Mouse (Mus musculus) C2C12 (cell line): ENCODE measurements around the gene Snx27. TPM values are rescaled to one million over a fixed set of nuclear protein-coding genes. Genes with fewer than 3 reads are reported as not detected.

Source experiments
- H3K27me3 ChIP-seq: one replicate; pipeline ENCODE4 v1.6.1; 2011; ENCODE audit not compliant: control insufficient read depth, insufficient read depth, insufficient read length
- H3K36me3 ChIP-seq: one replicate; pipeline ENCODE4 v1.6.1; 2011; ENCODE audit not compliant: control insufficient read depth, insufficient read depth
- H3K4me3 ChIP-seq: one replicate; pipeline ENCODE4 v1.5.1; 2011; ENCODE audit warnings: mild to moderate bottlenecking, control low read depth; ENCODE audit not compliant: poor library complexity, insufficient read depth, severe bottlenecking
- H3K79me2 ChIP-seq: one replicate; pipeline ENCODE4 v1.6.1; 2011; ENCODE audit not compliant: control insufficient read depth, insufficient read depth
- H3K79me3 ChIP-seq: one replicate; pipeline ENCODE4 v1.6.1; 2011; ENCODE audit warnings: low read depth, control low read depth
- H3ac ChIP-seq: one replicate; pipeline ENCODE3; 2011; ENCODE audit warnings: low read depth; ENCODE audit not compliant: control insufficient read depth, insufficient read length
- CEBPB ChIP-seq: IDR thresholded peaks from one replicate; pipeline ENCODE4 v1.6.1; 2011; ENCODE audit warnings: low read depth, mild to moderate bottlenecking, control low read depth, moderate library complexity
- CTCF ChIP-seq: IDR thresholded peaks from one replicate; pipeline ENCODE4 v1.5.1; 2011; ENCODE audit not compliant: control insufficient read depth, insufficient read depth, insufficient read length
- FOSL1 ChIP-seq: IDR thresholded peaks from one replicate; pipeline ENCODE4 v1.8.0; 2011; ENCODE audit warnings: mild to moderate bottlenecking, low read length; ENCODE audit not compliant: poor library complexity, insufficient read depth, severe bottlenecking
- MAX ChIP-seq: IDR thresholded peaks from one replicate; pipeline ENCODE4 v1.6.1; 2011; ENCODE audit warnings: mild to moderate bottlenecking, control low read depth
- MYOD1 ChIP-seq: IDR thresholded peaks from one replicate; pipeline ENCODE4 v1.6.1; 2011; ENCODE audit warnings: low read depth; ENCODE audit not compliant: control insufficient read depth, insufficient read length
- MYOG ChIP-seq: IDR thresholded peaks from one replicate; pipeline ENCODE4 v1.6.1; 2011; ENCODE audit not compliant: control insufficient read depth, insufficient read length; ENCODE audit errors: extremely low read depth
- USF1 ChIP-seq: IDR thresholded peaks from one replicate; pipeline ENCODE4 v1.6.1; 2011; ENCODE audit warnings: low read depth, mild to moderate bottlenecking, control low read depth, moderate library complexity
- long read RNA-seq, 2 experiments: library from polyadenylated mRNA; unstranded; transcript quantifications; one replicate each; pipeline ENCODE4 v2.0.0; 2019 to 2020
- polyA plus RNA-seq: library from polyadenylated mRNA; unstranded; fragments of >200 nt; fragmentation: generic; extraction: Trizol; gene quantifications from one replicate; pipeline ENCODE4 v1.2.1, GENCODE M21; 2012; ENCODE audit warnings: missing spikeins

The Snx27 gene
- polyA plus RNA-seq, result 14.9 TPM
- long read RNA-seq, experiment 1, full-length matches to known transcripts, result 13 of 21 reads
- long read RNA-seq, experiment 1, partial matches to known transcripts, result 1 of 21 reads
- long read RNA-seq, experiment 1, other reads (novel, unspliced or antisense), result 7 of 21 reads
- long read RNA-seq, experiment 2, full-length matches to known transcripts, result 85 of 98 reads
- long read RNA-seq, experiment 2, partial matches to known transcripts, result 3 of 98 reads
- long read RNA-seq, experiment 2, other reads (novel, unspliced or antisense), result 10 of 98 reads

- H3K36me3 ChIP-seq, result peaks cover 4% of the 10 kb centered on the region
- H3ac ChIP-seq, result peak within 1 kb of the TSS; percentile 70
- H3K79me2 ChIP-seq, result peaks cover 48% of the 10 kb centered on the region
- peaks cover 31% of the 10 kb centered on the region for H3K79me3 ChIP-seq
- no peak for TF ChIP-seq CEBPB
- H3K4me3 ChIP-seq, result peak within 1 kb of the TSS; percentile 73
- H3K27me3 ChIP-seq, result no peaks in the 10 kb centered on the region
These were observed at the start of gene Snx27 for GRCm38 (mm10) chr3:94582456-94582891. TSS of gene Snx27 (minus strand) at chr3:94582716.

DNA sequence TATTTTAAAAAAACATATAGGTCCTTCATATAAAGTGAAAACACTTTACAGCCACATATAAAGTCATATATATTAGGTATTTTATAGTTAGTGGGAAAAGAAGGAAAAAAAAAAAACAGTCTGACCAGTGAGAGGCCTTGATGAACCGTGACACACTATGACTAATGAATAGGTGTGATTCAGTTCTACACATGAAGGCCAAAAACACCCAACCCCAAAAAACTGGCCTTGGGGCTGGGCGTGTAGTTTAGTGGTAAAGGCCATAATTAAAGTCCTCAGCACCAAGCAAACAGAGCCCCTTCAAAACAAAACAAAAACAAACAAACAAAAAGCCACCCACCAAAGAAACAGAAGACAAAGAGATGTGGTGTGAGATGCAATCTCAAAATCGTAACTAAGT, 47.4 kb upstream of the Snx27 start:
- Histone ChIP-seq H3K4me3 (no peak overlapping the region), H3K79me3 (no peaks in the 10 kb centered on the region), H3K27me3 (no peaks in the 10 kb centered on the region), H3K36me3 (no peaks in the 10 kb centered on the region), H3ac (no peak overlapping the region), H3K79me2 (no peaks in the 10 kb centered on the region)
- no peak for TF ChIP-seq MYOG
- TF ChIP-seq CEBPB, result no peak
- TF ChIP-seq FOSL1, result no peak
- TF ChIP-seq CTCF, result no peak
- TF ChIP-seq MAX, result no peak
- no peak for TF ChIP-seq MYOD1
- TF ChIP-seq USF1, result no peak

DNA sequence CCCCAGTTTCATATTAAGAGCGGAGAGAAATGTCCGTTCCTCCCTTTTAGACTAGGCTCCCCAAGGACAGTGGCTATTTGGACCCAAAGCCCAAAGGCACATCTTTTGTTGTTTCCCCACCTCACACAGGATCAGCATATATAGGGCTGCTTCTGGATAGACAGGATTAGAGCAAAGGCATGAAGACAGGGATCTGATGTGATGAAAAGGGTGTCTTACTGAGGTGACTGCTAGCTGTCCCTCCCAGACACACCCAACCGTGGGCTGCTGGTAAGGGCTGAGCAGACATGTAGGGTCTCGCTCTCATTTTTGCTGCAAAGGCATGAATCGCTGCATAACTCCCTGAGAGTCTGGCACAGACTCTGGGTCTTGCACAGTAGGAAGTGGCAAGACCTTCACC, 46.2 kb upstream of the Snx27 start:
- no peak for TF ChIP-seq CTCF
- TF ChIP-seq MYOG, result no peak
- no peak for TF ChIP-seq MAX
- no peak for TF ChIP-seq CEBPB
- no peak for TF ChIP-seq FOSL1
- TF ChIP-seq MYOD1, result no peak
- TF ChIP-seq USF1, result no peak
- H3K4me3 ChIP-seq, result no peak overlapping the region
- H3K36me3 ChIP-seq, result no peaks in the 10 kb centered on the region
- no peak overlapping the region for H3ac ChIP-seq
- H3K79me3 ChIP-seq, result no peaks in the 10 kb centered on the region
- no peaks in the 10 kb centered on the region for H3K79me2 ChIP-seq
- no peaks in the 10 kb centered on the region for H3K27me3 ChIP-seq

GRCm38 (mm10) chr3:94624281-94624680, 41.8 kb upstream of the Snx27 start:
- Histone ChIP-seq H3K4me3 (no peak overlapping the region), H3ac (no peak overlapping the region), H3K27me3 (no peaks in the 10 kb centered on the region), H3K79me3 (no peaks in the 10 kb centered on the region), H3K79me2 (no peaks in the 10 kb centered on the region), H3K36me3 (peaks cover 5% of the 10 kb centered on the region)
- peak; percentile 66 for TF ChIP-seq MYOD1
- TF ChIP-seq MAX, result no peak
- TF ChIP-seq USF1, result no peak
- TF ChIP-seq CEBPB, result no peak

GRCm38 (mm10) chr3:94622550-94622949, 40.0 kb upstream of the Snx27 start:
- Histone ChIP-seq H3K36me3 (peaks cover 5% of the 10 kb centered on the region), H3ac (no peak overlapping the region), H3K79me3 (no peaks in the 10 kb centered on the region), H3K4me3 (no peak overlapping the region), H3K79me2 (no peaks in the 10 kb centered on the region), H3K27me3 (no peaks in the 10 kb centered on the region)
- TF ChIP-seq MAX, result no peak
- TF ChIP-seq CEBPB, result no peak
- TF ChIP-seq MYOG, result no peak
- TF ChIP-seq USF1, result no peak
- TF ChIP-seq CTCF, result no peak
- no peak for TF ChIP-seq MYOD1
- TF ChIP-seq FOSL1, result no peak

DNA sequence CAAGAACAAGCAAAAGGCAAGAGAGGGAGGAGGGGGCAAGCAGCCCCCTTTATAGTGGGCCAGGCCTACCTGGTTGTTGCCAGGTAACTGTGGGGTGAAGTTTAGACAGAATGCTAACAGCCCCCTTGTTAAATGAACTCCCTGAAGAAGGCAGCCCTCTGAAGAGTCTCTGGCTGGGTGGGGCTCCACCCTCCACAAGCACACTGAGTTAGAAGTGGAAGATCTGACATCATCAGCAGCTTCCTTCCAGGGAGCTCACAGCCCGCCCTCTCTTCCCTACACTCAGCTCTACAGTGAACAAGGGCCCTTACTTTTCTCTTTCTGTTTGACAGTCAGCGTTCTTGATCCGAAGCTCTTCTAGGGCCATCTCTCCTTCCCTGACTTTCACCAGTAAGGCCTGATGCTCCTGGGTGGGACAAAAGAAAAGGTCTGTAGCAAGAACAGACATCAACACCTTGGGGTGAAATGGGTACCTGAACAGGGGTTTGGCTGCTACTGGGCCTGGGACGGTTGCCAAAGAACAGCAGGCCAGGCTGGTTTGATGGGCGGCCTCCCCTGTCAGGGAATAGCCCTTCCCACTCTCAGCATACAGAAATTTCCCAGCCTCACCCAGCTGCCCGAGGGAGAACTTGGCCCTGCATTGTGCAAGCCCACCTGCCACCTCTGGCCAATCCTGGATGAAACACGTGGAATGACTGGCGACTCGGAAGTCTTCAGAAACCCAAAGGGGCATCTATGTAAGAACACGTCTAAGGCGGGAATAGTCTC, 39.4 kb upstream of the Snx27 start:
- Histone ChIP-seq H3K79me3 (no peaks in the 10 kb centered on the region), H3K36me3 (peaks cover 5% of the 10 kb centered on the region), H3ac (no peak overlapping the region), H3K4me3 (no peak overlapping the region), H3K79me2 (no peaks in the 10 kb centered on the region), H3K27me3 (no peaks in the 10 kb centered on the region)
- TF ChIP-seq USF1 (no peak), MYOG (no peak), CTCF (no peak), MYOD1 (no peak), CEBPB (no peak), MAX (no peak), FOSL1 (no peak)
